Mouse (Mus musculus): ENCODE measurements at regions not wholly inside any gene's neighbourhood (a gene's known extent, or its start where the extent isn't known, plus 50 kb on each side); places are given as distances from the start of the nearest gene placed in this dataset.
A peak's percentile ranks its signal among the peaks of the same experiment; 100 is the strongest.

GRCm38 (mm10) chr7:68945886-68946863, 197.1 kb upstream of the Arrdc4 start:
- DNase-seq, result peak; percentile 24
- Histone ChIP-seq H3K4me3 (ENCODE audit: insufficient read depth, low read depth, low read length) (no peak overlapping the region), H3K27ac (ENCODE audit: insufficient read depth, low read depth, low read length) (no peak overlapping the region), H3K36me3 (ENCODE audit: control insufficient read depth, insufficient read depth, low read length) (no peaks in the 10 kb centered on the region), H3K27me3 (replicated peaks; ENCODE audit: control insufficient read depth, insufficient read depth, low read length) (no peaks in the 10 kb centered on the region; the same call in 1 of the 2 replicates), H3K4me1 (ENCODE audit: control insufficient read depth, insufficient read depth, low read length) (no peaks in the 10 kb centered on the region)
- no peak for TF ChIP-seq POLR2A (IDR thresholded peaks at IDR 0.05; ENCODE audit: low read depth, low read length)
- TF ChIP-seq CTCF (conservative IDR thresholded peaks at IDR 0.05; ENCODE audit: insufficient read depth, insufficient read length, low read depth, low read length), result no peak
- WGBS, result 31% methylated on average over 6 of the region's 6 CpGs

- no peak for DNase-seq
- no peak overlapping the region for H3K27ac ChIP-seq (ENCODE audit: insufficient read depth, low read depth, low read length)
- TF ChIP-seq CTCF (conservative IDR thresholded peaks at IDR 0.05; ENCODE audit: insufficient read depth, insufficient read length, low read depth, low read length), result no peak
- no peak overlapping the region for H3K4me3 ChIP-seq (ENCODE audit: insufficient read depth, low read depth, low read length)
- H3K4me1 ChIP-seq (ENCODE audit: control insufficient read depth, insufficient read depth, low read length), result no peaks in the 10 kb centered on the region
- WGBS, result 35% methylated on average over 14 of the region's 14 CpGs
- H3K27me3 ChIP-seq (replicated peaks; ENCODE audit: control insufficient read depth, insufficient read depth, low read length), result no peaks in the 10 kb centered on the region
- H3K36me3 ChIP-seq (ENCODE audit: control insufficient read depth, insufficient read depth, low read length), result no peaks in the 10 kb centered on the region
Measured at GRCm38 (mm10) chr7:68930627-68931334, 181.7 kb upstream of the Arrdc4 start.

GRCm38 (mm10) chr7:68929669-68930068, 180.6 kb upstream of the Arrdc4 start:
- Histone ChIP-seq H3K27ac (ENCODE audit: insufficient read depth, low read depth, low read length) (no peak overlapping the region), H3K4me1 (ENCODE audit: control insufficient read depth, insufficient read depth, low read length) (no peaks in the 10 kb centered on the region), H3K27me3 (replicated peaks; ENCODE audit: control insufficient read depth, insufficient read depth, low read length) (no peaks in the 10 kb centered on the region), H3K36me3 (ENCODE audit: control insufficient read depth, insufficient read depth, low read length) (no peaks in the 10 kb centered on the region), H3K4me3 (ENCODE audit: insufficient read depth, low read depth, low read length) (no peak overlapping the region)
- no peak for DNase-seq
- WGBS, result 92% methylated on average over 4 of the region's 4 CpGs
- TF ChIP-seq CTCF (conservative IDR thresholded peaks at IDR 0.05; ENCODE audit: insufficient read depth, insufficient read length, low read depth, low read length), result no peak
- no peak for TF ChIP-seq POLR2A (IDR thresholded peaks at IDR 0.05; ENCODE audit: low read depth, low read length)

- H3K36me3 ChIP-seq (ENCODE audit: control insufficient read depth, insufficient read depth, low read length), result no peaks in the 10 kb centered on the region
- H3K4me1 ChIP-seq (ENCODE audit: control insufficient read depth, insufficient read depth, low read length), result no peaks in the 10 kb centered on the region
- H3K27me3 ChIP-seq (replicated peaks; ENCODE audit: control insufficient read depth, insufficient read depth, low read length), result no peaks in the 10 kb centered on the region
- H3K27ac ChIP-seq (ENCODE audit: insufficient read depth, low read depth, low read length), result no peak overlapping the region
- H3K4me3 ChIP-seq (ENCODE audit: insufficient read depth, low read depth, low read length), result no peak overlapping the region
- TF ChIP-seq POLR2A (IDR thresholded peaks at IDR 0.05; ENCODE audit: low read depth, low read length) (no peak), CTCF (conservative IDR thresholded peaks at IDR 0.05; ENCODE audit: insufficient read depth, insufficient read length, low read depth, low read length) (no peak)
- no peak for DNase-seq
- 36% methylated on average over 4 of the region's 4 CpGs for WGBS
Measured at GRCm38 (mm10) chr7:68925640-68926039, 176.6 kb upstream of the Arrdc4 start.

- H3K36me3 ChIP-seq (ENCODE audit: control insufficient read depth, insufficient read depth, low read length), result no peaks in the 10 kb centered on the region
- H3K4me1 ChIP-seq (ENCODE audit: control insufficient read depth, insufficient read depth, low read length), result no peaks in the 10 kb centered on the region
- no peak for DNase-seq
- H3K4me3 ChIP-seq (ENCODE audit: insufficient read depth, low read depth, low read length), result no peak overlapping the region
- no peaks in the 10 kb centered on the region for H3K27me3 ChIP-seq (replicated peaks; ENCODE audit: control insufficient read depth, insufficient read depth, low read length)
- H3K27ac ChIP-seq (ENCODE audit: insufficient read depth, low read depth, low read length), result no peak overlapping the region
- TF ChIP-seq CTCF (conservative IDR thresholded peaks at IDR 0.05; ENCODE audit: insufficient read depth, insufficient read length, low read depth, low read length) (no peak), POLR2A (IDR thresholded peaks at IDR 0.05; ENCODE audit: low read depth, low read length) (no peak)
- WGBS, result 85% methylated on average over 9 of the region's 9 CpGs
Measured at GRCm38 (mm10) chr7:68918632-68919435, 169.8 kb upstream of the Arrdc4 start.

- H3K27me3 ChIP-seq (replicated peaks; ENCODE audit: control insufficient read depth, insufficient read depth, low read length), result no peaks in the 10 kb centered on the region
- no peak overlapping the region for H3K27ac ChIP-seq (ENCODE audit: insufficient read depth, low read depth, low read length)
- DNase-seq, result no peak
Measured at GRCm38 (mm10) chr7:68917876-68918200, 168.8 kb upstream of the Arrdc4 start.

More at GRCm38 (mm10) chr7:68917876-68918200, 168.8 kb upstream of the Arrdc4 start:
- no peak overlapping the region for H3K4me3 ChIP-seq (ENCODE audit: insufficient read depth, low read depth, low read length)
- 19% methylated on average over 2 of the region's 2 CpGs for WGBS
- no peaks in the 10 kb centered on the region for H3K4me1 ChIP-seq (ENCODE audit: control insufficient read depth, insufficient read depth, low read length)
- TF ChIP-seq POLR2A (IDR thresholded peaks at IDR 0.05; ENCODE audit: low read depth, low read length) (no peak), CTCF (conservative IDR thresholded peaks at IDR 0.05; ENCODE audit: insufficient read depth, insufficient read length, low read depth, low read length) (no peak)
- no peaks in the 10 kb centered on the region for H3K36me3 ChIP-seq (ENCODE audit: control insufficient read depth, insufficient read depth, low read length)

Data from kidney, adult 2 months (tissue).